Mouse (Mus musculus) kidney, embryonic 14.5 days (tissue): ENCODE results near the gene Kalrn. TPM values are rescaled to one million over a fixed set of nuclear protein-coding genes. Genes with fewer than 3 reads are reported as not detected.

ENCODE experiments used
- ATAC-seq: fragments of 200-750 bp; cut with Nextera tagmentation; 2 replicates; pipeline ENCODE4 v1.8.0; 2017; ENCODE audit warnings: moderate number of reproducible peaks, mild to moderate bottlenecking, moderate TSS enrichment, moderate library complexity; ENCODE audit not compliant: low FRiP score, low TSS enrichment
- H3K27ac ChIP-seq: fragments of 300-500 bp; sonication (generic); 2 replicates; pipeline ENCODE4 v1.5.1; 2014; ENCODE audit warnings: low read depth, mild to moderate bottlenecking, low read length, moderate library complexity, mixed read lengths
- H3K27me3 ChIP-seq: fragments of 300-500 bp; sonication (generic); 2 replicates; pipeline ENCODE4 v1.6.1; 2014; ENCODE audit warnings: mild to moderate bottlenecking, low read length; ENCODE audit not compliant: control insufficient read depth, insufficient read depth
- H3K36me3 ChIP-seq: fragments of 300-500 bp; sonication (generic); 2 replicates; pipeline ENCODE4 v1.6.1; 2014; ENCODE audit warnings: low read length, mixed read lengths; ENCODE audit not compliant: control insufficient read depth, insufficient read depth
- H3K4me1 ChIP-seq: fragments of 300-500 bp; sonication (generic); 2 replicates; pipeline ENCODE4 v1.6.1; 2014; ENCODE audit warnings: low read length, mixed read lengths; ENCODE audit not compliant: control insufficient read depth, insufficient read depth
- H3K4me2 ChIP-seq: fragments of 300-500 bp; sonication (generic); replicated peaks from 2 replicates; pipeline ENCODE4 v1.6.1; 2014; ENCODE audit warnings: low read depth, mild to moderate bottlenecking, low read length
- H3K4me3 ChIP-seq: fragments of 300-500 bp; sonication (generic); 2 replicates; pipeline ENCODE4 v1.5.1; 2014; ENCODE audit warnings: mild to moderate bottlenecking, low read length
- H3K9ac ChIP-seq: fragments of 300-500 bp; sonication (generic); 2 replicates; pipeline ENCODE4 v1.6.1; 2014; ENCODE audit warnings: low read depth, mild to moderate bottlenecking, low read length, moderate library complexity
- H3K9me3 ChIP-seq: fragments of 300-500 bp; sonication (generic); 2 replicates; pipeline ENCODE4 v1.6.1; 2016; ENCODE audit warnings: low read length; ENCODE audit not compliant: control insufficient read depth
- whole genome bisulfite sequencing: fragments of 180-500 bp; shearing (Covaris S2); extraction: QIAGEN DNeasy Blood & Tissue Kit; methylation state at CpG from one replicate; pipeline ENCODE4 v1.1.7; 2014; 5-methylcytosine and 5-hydroxymethylcytosine counted together
- polyA plus RNA-seq: library from polyadenylated mRNA; unstranded; fragments of >200 nt; fragmentation: Nextera tagmentation; extraction: Ambion mirVana; gene quantifications from 2 replicates; pipeline ENCODE4 v1.2.1, GENCODE M21; 2014

Kalrn gene
- polyA plus RNA-seq, 1 experiment from 2014 or later: 16.0 TPM

GRCm38 (mm10) chr16:34484921-34485320 lies 88.4 kb downstream of the Kalrn start:
- WGBS: 65% methylated on average over 3 of the region's 3 CpGs
- peaks cover 5% of the 10 kb centered on the region; the same call in 1 of the 2 replicates for H3K4me1 ChIP-seq
- no peaks in the 10 kb centered on the region for H3K9me3 ChIP-seq
- no peak overlapping the region for H3K9ac ChIP-seq
- H3K27ac ChIP-seq: no peak overlapping the region
- no peaks in the 10 kb centered on the region for H3K36me3 ChIP-seq
- H3K4me2 ChIP-seq: no peak overlapping the region
- H3K4me3 ChIP-seq: no peak overlapping the region
- no peak for ATAC-seq
- H3K27me3 ChIP-seq: no peaks in the 10 kb centered on the region

DNA sequence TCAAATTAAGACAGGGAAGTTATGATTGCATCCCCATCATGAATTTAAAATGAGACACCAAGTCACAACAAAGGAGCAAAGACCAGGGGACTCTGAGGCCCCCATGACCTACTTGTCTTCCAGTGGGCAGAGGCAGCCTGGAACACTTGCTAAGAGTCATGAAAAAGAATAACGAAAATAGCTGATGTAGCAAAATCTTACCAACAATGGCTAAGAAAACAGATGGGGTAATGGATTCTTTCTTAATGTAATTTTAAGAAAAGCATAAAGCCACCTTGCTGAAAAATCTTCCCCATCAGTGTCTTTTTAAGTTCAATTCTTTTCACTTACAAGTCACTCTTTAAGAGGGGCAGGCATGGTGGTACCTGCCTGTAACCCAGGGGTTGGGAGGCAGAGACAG lies 89.1 kb downstream of the Kalrn start:
- Histone ChIP-seq H3K4me3 (no peak overlapping the region), H3K4me2 (no peak overlapping the region), H3K27me3 (no peaks in the 10 kb centered on the region), H3K27ac (no peak overlapping the region), H3K4me1 (0 out of 2 replicates have a peak, but pooled peaks cover 5% of the 10 kb centered on the region), H3K9ac (no peak overlapping the region), H3K36me3 (no peaks in the 10 kb centered on the region), H3K9me3 (no peaks in the 10 kb centered on the region)
- 91% methylated on average over 1 of the region's 1 CpGs for WGBS
- no peak for ATAC-seq

DNA sequence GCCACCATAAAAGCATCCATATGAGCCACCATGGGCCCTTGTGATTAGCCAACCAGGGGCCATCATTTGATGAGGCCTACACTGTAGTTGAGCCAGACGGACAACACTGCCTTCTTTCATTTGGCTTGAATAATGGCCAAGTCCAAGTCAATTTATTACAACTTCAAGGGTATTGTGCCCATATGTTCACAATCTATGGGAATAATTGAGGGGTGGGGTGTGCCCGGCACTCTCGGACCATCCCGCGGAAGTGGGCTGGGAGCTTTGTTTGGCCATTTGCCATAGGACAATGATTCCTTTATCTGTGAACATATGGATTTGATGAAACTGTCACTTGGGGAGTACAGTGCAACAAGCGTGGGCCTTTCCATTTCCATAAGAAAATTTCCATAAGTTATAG lies 89.6 kb downstream of the Kalrn start:
- WGBS: 87% methylated on average over 6 of the region's 6 CpGs
- ATAC-seq: no peak

DNA sequence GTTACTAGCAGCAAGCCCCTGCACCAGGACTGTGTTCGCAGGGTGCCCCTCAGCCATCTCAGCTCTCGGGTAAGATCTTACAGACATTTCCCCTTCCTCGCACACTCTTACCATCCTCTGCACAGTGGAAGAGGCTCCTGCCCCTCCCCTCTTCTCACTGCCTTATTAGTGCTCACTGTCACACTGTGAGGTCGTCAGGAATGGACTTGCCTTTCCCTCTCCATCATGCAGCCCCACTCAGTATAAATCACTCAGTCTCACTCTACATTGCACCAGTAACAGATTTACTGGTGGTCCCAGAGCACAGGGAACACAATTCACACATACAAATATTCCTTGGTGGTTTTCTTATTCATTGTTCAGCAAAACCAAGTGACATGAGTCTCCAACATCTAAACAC lies 98.6 kb downstream of the Kalrn start:
- Histone ChIP-seq H3K27ac (no peak overlapping the region), H3K9ac (no peak overlapping the region), H3K4me2 (no peak overlapping the region), H3K36me3 (no peaks in the 10 kb centered on the region), H3K4me1 (peaks cover 17% of the 10 kb centered on the region), H3K4me3 (no peak overlapping the region), H3K27me3 (no peaks in the 10 kb centered on the region), H3K9me3 (no peaks in the 10 kb centered on the region)
- ATAC-seq: no peak
- WGBS: 65% methylated on average over 4 of the region's 4 CpGs

More for the DNA sequence above, 89.6 kb downstream of the Kalrn start:
- no peak overlapping the region for H3K4me2 ChIP-seq
- H3K27ac ChIP-seq: no peak overlapping the region
- H3K9me3 ChIP-seq: no peaks in the 10 kb centered on the region
- H3K9ac ChIP-seq: no peak overlapping the region
- H3K36me3 ChIP-seq: no peaks in the 10 kb centered on the region
- H3K4me3 ChIP-seq: no peak overlapping the region
- H3K4me1 ChIP-seq: 0 out of 2 replicates have a peak, but pooled peaks cover 5% of the 10 kb centered on the region
- no peaks in the 10 kb centered on the region for H3K27me3 ChIP-seq

DNA sequence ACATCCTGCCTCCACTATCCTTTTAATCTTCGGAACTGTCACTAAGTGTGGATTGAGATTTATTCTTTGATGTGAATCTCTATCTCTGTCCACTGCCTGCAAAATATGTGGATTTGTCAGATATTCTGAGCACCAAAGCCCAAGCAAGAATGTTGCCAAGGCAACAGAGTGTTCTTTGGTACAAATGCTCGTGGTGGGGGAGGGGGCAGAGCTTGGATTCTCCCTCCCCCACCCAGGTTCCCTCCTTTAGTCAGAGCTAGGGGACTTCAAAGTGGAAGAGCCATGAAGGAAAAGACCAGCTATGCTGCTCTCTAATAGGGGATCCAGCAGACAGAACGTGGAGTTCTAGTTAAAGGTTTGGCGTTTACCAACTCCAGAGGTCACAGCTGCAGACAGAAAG lies 99.4 kb downstream of the Kalrn start:
- WGBS: 58% methylated on average over 4 of the region's 4 CpGs
- H3K4me2 ChIP-seq: no peak overlapping the region
- H3K4me1 ChIP-seq: peaks cover 25% of the 10 kb centered on the region

GRCm38 (mm10) chr16:34471441-34471840 lies 101.9 kb downstream of the Kalrn start:
- H3K4me1 ChIP-seq: peaks cover 41% of the 10 kb centered on the region
- no peak overlapping the region for H3K27ac ChIP-seq
- H3K9ac ChIP-seq: no peak overlapping the region
- no peaks in the 10 kb centered on the region for H3K9me3 ChIP-seq
- no peaks in the 10 kb centered on the region for H3K27me3 ChIP-seq
- H3K4me2 ChIP-seq: no peak overlapping the region
- no peaks in the 10 kb centered on the region for H3K36me3 ChIP-seq
- 80% methylated on average over 4 of the region's 4 CpGs for WGBS
- no peak for ATAC-seq
- H3K4me3 ChIP-seq: no peak overlapping the region

More for the DNA sequence above, 99.4 kb downstream of the Kalrn start:
- Histone ChIP-seq H3K4me3 (no peak overlapping the region), H3K9ac (no peak overlapping the region), H3K36me3 (no peaks in the 10 kb centered on the region), H3K27me3 (no peaks in the 10 kb centered on the region), H3K9me3 (no peaks in the 10 kb centered on the region), H3K27ac (no peak overlapping the region)
- no peak for ATAC-seq

DNA sequence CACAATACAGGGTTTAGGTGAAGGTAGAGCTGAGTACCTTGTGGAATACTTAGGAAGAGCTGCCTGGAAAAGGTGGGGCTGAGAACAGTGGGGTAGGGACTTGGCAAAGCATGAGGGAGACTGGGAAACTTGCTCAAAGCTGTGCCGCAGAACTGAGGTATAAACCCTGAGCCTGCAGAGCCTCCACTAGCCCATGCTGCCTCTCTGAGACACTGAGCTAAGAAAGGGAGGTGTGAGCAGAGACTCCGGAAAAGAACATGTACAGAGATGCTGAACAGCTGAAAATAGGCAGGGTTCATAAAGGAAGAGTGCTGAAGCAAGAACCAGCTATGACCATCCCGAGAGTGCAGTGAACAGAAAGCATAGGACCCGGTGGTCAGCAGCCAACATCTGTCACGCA lies 103.0 kb downstream of the Kalrn start:
- Histone ChIP-seq H3K9me3 (no peaks in the 10 kb centered on the region), H3K27ac (no peak overlapping the region), H3K4me1 (peaks cover 41% of the 10 kb centered on the region), H3K4me2 (no peak overlapping the region), H3K4me3 (no peak overlapping the region), H3K36me3 (no peaks in the 10 kb centered on the region), H3K27me3 (no peaks in the 10 kb centered on the region), H3K9ac (no peak overlapping the region)
- WGBS: 67% methylated on average over 5 of the region's 5 CpGs
- no peak for ATAC-seq

- Histone ChIP-seq H3K27me3 (no peaks in the 10 kb centered on the region), H3K27ac (no peak overlapping the region), H3K36me3 (no peaks in the 10 kb centered on the region), H3K4me1 (peaks cover 37% of the 10 kb centered on the region), H3K9ac (no peak overlapping the region), H3K4me2 (peak overlapping the region; percentile 19), H3K4me3 (no peak overlapping the region), H3K9me3 (no peaks in the 10 kb centered on the region)
- 20% methylated on average over 8 of the region's 8 CpGs for WGBS
- ATAC-seq: peak; percentile 93
These were observed 104.0 kb downstream of the Kalrn start for GRCm38 (mm10) chr16:34469277-34469868.

- Histone ChIP-seq H3K9me3 (no peaks in the 10 kb centered on the region), H3K27ac (no peak overlapping the region), H3K4me2 (no peak overlapping the region), H3K36me3 (no peaks in the 10 kb centered on the region), H3K4me1 (peaks cover 31% of the 10 kb centered on the region), H3K27me3 (no peaks in the 10 kb centered on the region), H3K9ac (no peak overlapping the region), H3K4me3 (no peak overlapping the region)
- 34% methylated on average over 4 of the region's 4 CpGs for WGBS
- ATAC-seq: no peak
These were observed 106.7 kb downstream of the Kalrn start for GRCm38 (mm10) chr16:34466649-34467048.
